Mouse (Mus musculus) brain, embryonic 14.5 days (tissue): ENCODE results near the gene Manba. TPM values are rescaled to one million over a fixed set of nuclear protein-coding genes. Genes with fewer than 3 reads are reported as not detected.

ENCODE experiments used
- DNase-seq: peaks from one replicate; pipeline ENCODE4 v3.0.0-alpha.2; 2011; ENCODE audit warnings: low read depth
- CTCF ChIP-seq: fragments of 200-500 bp; IDR thresholded peaks from 2 replicates; pipeline ENCODE4 v1.5.1; 2012; ENCODE audit warnings: inconsistent platforms, mild to moderate bottlenecking, moderate library complexity, borderline replicate concordance; ENCODE audit not compliant: insufficient read depth, insufficient read length; ENCODE audit errors: extremely low read depth
- POLR2A ChIP-seq: fragments of 200-500 bp; IDR thresholded peaks from 2 replicates; pipeline ENCODE4 v1.6.1; 2012; ENCODE audit warnings: mild to moderate bottlenecking, inconsistent platforms, borderline replicate concordance; ENCODE audit not compliant: poor library complexity, insufficient read depth, insufficient read length, severe bottlenecking; ENCODE audit errors: extremely low read depth
- polyA plus RNA-seq: library from polyadenylated mRNA; depleted of rRNA; stranded (reverse); fragments of >200 nt; gene quantifications from 2 replicates; pipeline ENCODE4 v1.2.3, GENCODE M21; 2012; rRNA removed

Gene Manba
- polyA plus RNA-seq, 1 experiment: 3.1 TPM

DNA sequence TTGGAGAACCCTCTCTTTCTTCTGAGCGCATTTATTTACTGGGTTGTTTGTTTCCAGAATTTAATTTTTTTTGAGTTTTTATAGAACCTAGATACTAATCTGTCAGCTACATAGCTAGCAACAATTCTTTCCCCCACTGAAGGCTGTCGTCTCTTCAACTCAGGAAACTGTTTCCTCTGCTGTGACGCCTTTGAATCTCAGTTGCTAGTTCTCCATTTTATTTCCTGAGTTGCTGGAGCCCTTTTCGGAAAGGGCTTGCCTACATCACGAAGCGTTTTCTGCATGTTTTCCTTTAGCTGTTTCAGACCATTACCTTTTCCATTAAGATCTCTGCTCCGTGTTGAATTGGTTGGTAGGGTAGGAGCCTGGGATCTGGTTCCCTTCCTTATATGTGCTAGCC, 131.3 kb downstream of the Manba start:
- DNase-seq: no peak
- no peak for TF ChIP-seq POLR2A
- no peak for TF ChIP-seq CTCF

Other genes with a start within 250 kb of the Manba start
- 2.0 and 2.4 TPM in 2 replicates for gene Bdh2, start 204.4 kb upstream of the Manba start, polyA plus RNA-seq
- gene Slc9b2, start 177.9 kb upstream of the Manba start, polyA plus RNA-seq: 0.90 and 1.2 TPM in 2 replicates
- not detected in 2 replicates for gene Slc9b1, start 137.6 kb upstream of the Manba start, polyA plus RNA-seq
- gene Cisd2, start 61.7 kb upstream of the Manba start, polyA plus RNA-seq: 48.5 and 48.9 TPM in 2 replicates
- 299 and 350 TPM in 2 replicates for gene Ube2d3, start 47.5 kb upstream of the Manba start, polyA plus RNA-seq
- 25.0 and 25.5 TPM in 2 replicates for gene Nfkb1, start 205.9 kb downstream of the Manba start, polyA plus RNA-seq